Mouse (Mus musculus) frontal cortex, postnatal 14 days (tissue): Measurements from ENCODE around the gene Erf.
A peak's percentile ranks its signal among the peaks of the same experiment; 100 is the strongest.

Source experiments
- DNase-seq, 2 experiments: peaks; one replicate each; pipeline ENCODE4 v3.0.0; 2022; ENCODE audit warnings: low spot score in 2 of 2

The Erf gene

GRCm38 (mm10) chr7:25250141-25250972 lies at the start of gene Erf:
Gene Erf, minus strand, starts transcription at chr7:25250761.
- DNase-seq = peak; percentile 91 to 93

- peak; percentile 77 to 86 for DNase-seq
These were observed 47.1 kb upstream of the Erf start, which contains the start of gene Pafah1b3 for GRCm38 (mm10) chr7:25297454-25298325. Gene Pafah1b3, minus strand, starts transcription at chr7:25297986.

GRCm38 (mm10) chr7:25296945-25297453 lies 46.4 kb upstream of the Erf start:
- DNase-seq = no peak

- DNase-seq = no peak
These were observed 44.6 kb upstream of the Erf start for GRCm38 (mm10) chr7:25294960-25295722.

- no peak for DNase-seq
These were observed 43.9 kb upstream of the Erf start for GRCm38 (mm10) chr7:25294495-25294894.

- no peak for DNase-seq
These were observed 42.7 kb upstream of the Erf start for GRCm38 (mm10) chr7:25293191-25293739.

- DNase-seq = no peak
These were observed 41.5 kb upstream of the Erf start for GRCm38 (mm10) chr7:25292107-25292506.

- DNase-seq = no peak
These were observed 40.4 kb upstream of the Erf start for GRCm38 (mm10) chr7:25290911-25291310.

GRCm38 (mm10) chr7:25290463-25290862 lies 39.9 kb upstream of the Erf start:
- DNase-seq = no peak

GRCm38 (mm10) chr7:25289925-25290324 lies 39.4 kb upstream of the Erf start:
- DNase-seq = no peak

GRCm38 (mm10) chr7:25288721-25289120 lies 38.2 kb upstream of the Erf start:
- DNase-seq = no peak

GRCm38 (mm10) chr7:25288011-25288410 lies 37.5 kb upstream of the Erf start:
- no peak for DNase-seq

GRCm38 (mm10) chr7:25286989-25287388 lies 36.4 kb upstream of the Erf start:
- DNase-seq = no peak

GRCm38 (mm10) chr7:25285511-25286238 lies 35.1 kb upstream of the Erf start:
- DNase-seq = no peak

GRCm38 (mm10) chr7:25284766-25285165 lies 34.2 kb upstream of the Erf start:
- no peak for DNase-seq

- no peak for DNase-seq
These were observed 33.6 kb upstream of the Erf start for GRCm38 (mm10) chr7:25284171-25284570.

- no peak for DNase-seq
These were observed 33.1 kb upstream of the Erf start for GRCm38 (mm10) chr7:25283637-25284036.

- DNase-seq = no peak
These were observed 32.2 kb upstream of the Erf start for GRCm38 (mm10) chr7:25282731-25283211.

GRCm38 (mm10) chr7:25281734-25282601 lies 31.4 kb upstream of the Erf start:
- DNase-seq = peak; percentile 94 to 95
